Mouse (Mus musculus): ENCODE measurements at regions not wholly inside any gene's neighbourhood (a gene's known extent, or its start where the extent isn't known, plus 50 kb on each side); places are given as distances from the start of the nearest gene placed in this dataset.

DNA sequence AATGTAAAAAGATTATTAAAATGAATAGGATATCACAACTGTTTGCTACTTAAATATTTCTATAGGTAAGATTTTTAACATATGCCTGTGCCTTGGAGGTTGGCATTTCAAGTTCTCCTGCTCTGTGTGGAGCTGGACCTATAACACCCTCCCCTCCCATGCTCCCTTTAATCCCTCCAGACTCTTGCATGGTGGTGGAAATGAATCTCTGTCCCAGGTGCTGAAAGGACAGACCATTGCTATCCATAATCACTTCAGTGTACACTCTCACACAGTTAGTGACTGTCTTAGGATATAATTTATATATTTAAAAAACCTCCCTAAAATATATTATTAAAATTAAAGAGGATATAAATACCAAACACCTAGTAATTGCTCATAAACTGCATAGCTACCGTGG lies 244.5 kb upstream of the Dnajc19 start:
- Histone ChIP-seq H3K4me1 (replicated peaks; ENCODE audit: control insufficient read depth, insufficient read depth) (no peaks in the 10 kb centered on the region), H3K4me2 (replicated peaks; ENCODE audit: low read depth) (no peak overlapping the region), H3K27ac (replicated peaks) (no peak overlapping the region), H3K4me3 (ENCODE audit: low read depth, low read length) (no peak overlapping the region), H3K36me3 (ENCODE audit: control insufficient read depth, insufficient read depth, low read length) (no peaks in the 10 kb centered on the region), H3K9me3 (ENCODE audit: control insufficient read depth, low read length) (no peaks in the 10 kb centered on the region), H3K27me3 (ENCODE audit: control insufficient read depth, insufficient read depth, low read length) (no peaks in the 10 kb centered on the region), H3K9ac (ENCODE audit: low read length) (no peak overlapping the region)
- DNase-seq (ENCODE audit: low spot score) (no peak), ATAC-seq (ENCODE audit: low FRiP score, low TSS enrichment) (no peak)
- 81% methylated on average over 1 of the region's 1 CpGs for WGBS
- no peak for TF ChIP-seq CTCF (IDR thresholded peaks at IDR 0.05; ENCODE audit: low read depth)
- TF ChIP-seq EP300 (optimal IDR thresholded peaks at IDR 0.05): no peak

DNA sequence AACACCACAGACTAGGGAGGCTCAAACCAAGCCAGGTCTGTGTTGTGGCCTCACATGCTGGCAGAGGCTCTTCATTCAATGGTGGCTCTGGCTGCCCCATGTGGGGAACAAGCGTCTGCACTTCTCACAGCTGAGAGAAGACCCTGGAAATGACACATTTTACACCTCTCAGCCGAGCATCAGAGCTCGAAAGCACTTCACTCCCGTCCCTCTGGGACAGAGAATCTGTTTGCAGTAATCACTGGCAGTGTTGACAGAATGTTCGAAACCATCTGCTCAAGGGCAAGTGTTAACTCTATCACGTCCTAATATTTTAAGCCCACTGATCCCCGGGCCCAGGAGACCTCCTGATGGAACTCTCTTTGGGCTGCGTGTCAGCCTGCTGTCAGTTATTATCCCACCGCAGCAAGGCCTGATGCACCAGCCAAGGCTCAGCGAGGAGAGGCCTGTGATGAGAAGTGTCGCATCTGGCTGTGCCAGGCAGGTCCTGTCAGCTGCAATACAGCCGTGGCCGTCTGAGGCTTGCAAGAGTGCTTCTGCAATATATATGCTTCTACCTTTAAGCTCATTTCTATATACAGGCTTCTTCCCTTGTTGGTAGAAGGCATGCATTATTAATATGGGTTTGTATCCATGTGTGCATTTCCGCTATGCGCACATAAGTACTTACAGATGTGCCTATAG lies 241.5 kb upstream of the Dnajc19 start:
- ATAC-seq (ENCODE audit: low FRiP score, low TSS enrichment) (no peak), DNase-seq (ENCODE audit: low spot score) (no peak)
- H3K9me3 ChIP-seq (ENCODE audit: control insufficient read depth, low read length): no peaks in the 10 kb centered on the region
- no peak overlapping the region for H3K4me2 ChIP-seq (replicated peaks; ENCODE audit: low read depth)
- H3K9ac ChIP-seq (ENCODE audit: low read length): no peak overlapping the region
- H3K27me3 ChIP-seq (ENCODE audit: control insufficient read depth, insufficient read depth, low read length): no peaks in the 10 kb centered on the region
- TF ChIP-seq CTCF (IDR thresholded peaks at IDR 0.05; ENCODE audit: low read depth) (no peak), EP300 (optimal IDR thresholded peaks at IDR 0.05) (no peak)
- WGBS: 33% methylated on average over 15 of the region's 15 CpGs
- no peak overlapping the region for H3K27ac ChIP-seq (replicated peaks)
- H3K36me3 ChIP-seq (ENCODE audit: control insufficient read depth, insufficient read depth, low read length): no peaks in the 10 kb centered on the region
- no peaks in the 10 kb centered on the region for H3K4me1 ChIP-seq (replicated peaks; ENCODE audit: control insufficient read depth, insufficient read depth)
- no peak overlapping the region for H3K4me3 ChIP-seq (ENCODE audit: low read depth, low read length)

DNA sequence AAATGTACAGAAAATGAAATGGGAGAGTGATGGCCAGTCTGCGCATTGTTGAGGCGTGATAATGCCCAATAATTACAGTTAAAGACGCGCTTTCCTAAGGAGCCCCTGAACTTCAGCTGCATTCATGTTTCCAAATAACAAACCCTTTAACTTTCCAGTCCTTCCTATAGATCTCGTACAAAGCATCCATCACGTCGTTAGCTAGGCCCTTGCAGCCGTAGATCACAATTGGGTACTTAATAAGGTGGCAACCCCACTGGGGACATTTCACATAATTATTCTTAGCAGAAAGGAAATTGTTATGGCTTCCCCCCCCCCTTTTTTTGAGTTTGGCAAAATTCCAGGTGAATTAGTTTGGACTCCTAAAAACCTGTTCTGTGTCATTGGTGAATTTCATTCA lies 233.7 kb upstream of the Dnajc19 start:
- Histone ChIP-seq H3K4me1 (replicated peaks; ENCODE audit: control insufficient read depth, insufficient read depth) (no peaks in the 10 kb centered on the region), H3K9me3 (ENCODE audit: control insufficient read depth, low read length) (no peaks in the 10 kb centered on the region), H3K36me3 (ENCODE audit: control insufficient read depth, insufficient read depth, low read length) (no peaks in the 10 kb centered on the region), H3K4me3 (ENCODE audit: low read depth, low read length) (no peak overlapping the region), H3K9ac (ENCODE audit: low read length) (no peak overlapping the region), H3K27ac (replicated peaks) (no peak overlapping the region), H3K4me2 (replicated peaks; ENCODE audit: low read depth) (no peak overlapping the region), H3K27me3 (ENCODE audit: control insufficient read depth, insufficient read depth, low read length) (no peaks in the 10 kb centered on the region)
- no peak for ATAC-seq (ENCODE audit: low FRiP score, low TSS enrichment)
- TF ChIP-seq EP300 (optimal IDR thresholded peaks at IDR 0.05) (no peak), CTCF (IDR thresholded peaks at IDR 0.05; ENCODE audit: low read depth) (no peak)
- WGBS: 83% methylated on average over 8 of the region's 8 CpGs
- no peak for DNase-seq (ENCODE audit: low spot score)

DNA sequence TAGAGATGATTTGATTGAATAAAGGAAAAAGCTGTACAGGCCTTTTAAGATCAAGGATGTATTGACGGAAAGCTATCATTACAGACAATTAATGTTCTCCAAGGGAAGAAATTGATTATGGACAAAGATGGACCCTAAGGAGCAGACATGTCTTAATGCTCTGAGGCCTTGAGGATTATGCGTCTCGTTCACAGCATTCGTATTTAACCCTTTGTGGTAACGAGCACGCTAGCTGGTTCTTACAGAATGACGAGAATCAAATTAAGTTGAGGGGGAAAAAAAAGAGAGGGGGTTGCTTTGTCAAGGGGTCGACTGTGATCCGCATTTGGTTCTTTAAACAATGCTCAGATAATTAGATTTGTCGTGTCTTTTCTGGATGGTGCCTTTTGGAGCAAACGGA lies 233.3 kb upstream of the Dnajc19 start:
- no peak overlapping the region for H3K9ac ChIP-seq (ENCODE audit: low read length)
- 73% methylated on average over 11 of the region's 11 CpGs for WGBS

DNA sequence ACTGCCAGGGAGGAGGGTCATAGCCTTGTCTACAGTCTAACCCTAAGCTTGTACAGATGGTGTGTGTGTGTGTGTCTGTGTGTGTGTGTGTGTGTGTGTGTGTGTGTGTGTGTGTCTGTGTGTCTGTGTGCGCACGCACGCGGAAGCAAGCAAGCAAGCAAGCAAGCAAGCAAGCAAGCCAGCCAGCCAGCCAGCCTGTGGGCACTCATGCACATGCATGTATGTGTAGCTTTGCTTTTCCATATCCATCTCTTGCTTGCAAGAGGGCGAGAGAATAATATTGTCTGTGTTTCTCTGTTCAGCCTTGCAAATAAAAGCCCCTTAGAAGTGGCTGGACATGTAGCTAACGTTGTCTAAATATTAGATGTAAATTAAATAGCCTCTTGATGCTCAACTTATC lies 230.8 kb upstream of the Dnajc19 start:
- Histone ChIP-seq H3K4me1 (replicated peaks; ENCODE audit: control insufficient read depth, insufficient read depth) (no peaks in the 10 kb centered on the region), H3K4me2 (replicated peaks; ENCODE audit: low read depth) (no peak overlapping the region), H3K9ac (ENCODE audit: low read length) (no peak overlapping the region), H3K9me3 (ENCODE audit: control insufficient read depth, low read length) (no peaks in the 10 kb centered on the region), H3K36me3 (ENCODE audit: control insufficient read depth, insufficient read depth, low read length) (no peaks in the 10 kb centered on the region), H3K27me3 (ENCODE audit: control insufficient read depth, insufficient read depth, low read length) (no peaks in the 10 kb centered on the region), H3K27ac (replicated peaks) (no peak overlapping the region), H3K4me3 (ENCODE audit: low read depth, low read length) (no peak overlapping the region)
- DNase-seq (ENCODE audit: low spot score) (no peak), ATAC-seq (ENCODE audit: low FRiP score, low TSS enrichment) (no peak)
- 80% methylated on average over 6 of the region's 6 CpGs for WGBS
- no peak for TF ChIP-seq EP300 (optimal IDR thresholded peaks at IDR 0.05)

More for the DNA sequence above, 233.3 kb upstream of the Dnajc19 start:
- H3K36me3 ChIP-seq (ENCODE audit: control insufficient read depth, insufficient read depth, low read length): no peaks in the 10 kb centered on the region
- H3K4me1 ChIP-seq (replicated peaks; ENCODE audit: control insufficient read depth, insufficient read depth): no peaks in the 10 kb centered on the region
- DNase-seq (ENCODE audit: low spot score) (no peak), ATAC-seq (ENCODE audit: low FRiP score, low TSS enrichment) (no peak)
- no peaks in the 10 kb centered on the region for H3K9me3 ChIP-seq (ENCODE audit: control insufficient read depth, low read length)
- no peak overlapping the region for H3K4me2 ChIP-seq (replicated peaks; ENCODE audit: low read depth)
- no peak for TF ChIP-seq EP300 (optimal IDR thresholded peaks at IDR 0.05)
- no peak for TF ChIP-seq CTCF (IDR thresholded peaks at IDR 0.05; ENCODE audit: low read depth)
- H3K27me3 ChIP-seq (ENCODE audit: control insufficient read depth, insufficient read depth, low read length): no peaks in the 10 kb centered on the region
- no peak overlapping the region for H3K4me3 ChIP-seq (ENCODE audit: low read depth, low read length)
- H3K27ac ChIP-seq (replicated peaks): no peak overlapping the region

DNA sequence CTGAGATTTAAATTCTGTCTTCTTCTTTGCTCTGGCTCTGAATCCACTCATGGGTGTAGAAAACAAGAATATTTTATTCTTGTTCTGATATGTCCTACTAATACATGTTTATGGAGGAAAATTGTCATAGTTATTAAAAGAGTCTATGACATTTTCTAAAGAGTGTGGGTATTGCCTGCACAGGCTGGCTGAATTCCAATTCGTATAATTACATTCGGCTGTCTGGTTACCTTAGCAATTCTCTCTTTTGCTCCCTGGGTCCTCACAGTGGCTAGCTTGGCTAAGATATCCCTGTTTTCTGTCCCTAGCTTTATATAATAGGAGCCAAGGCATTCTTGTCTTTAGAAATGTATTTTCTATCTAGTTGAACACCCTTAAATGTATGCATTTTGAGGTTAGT lies 218.5 kb upstream of the Dnajc19 start:
- ATAC-seq (ENCODE audit: low FRiP score, low TSS enrichment): no peak

More for the DNA sequence above, 218.5 kb upstream of the Dnajc19 start:
- no peak for DNase-seq (ENCODE audit: low spot score)
- TF ChIP-seq CTCF (IDR thresholded peaks at IDR 0.05; ENCODE audit: low read depth): no peak
- no peak for TF ChIP-seq EP300 (optimal IDR thresholded peaks at IDR 0.05)
- Histone ChIP-seq H3K4me1 (replicated peaks; ENCODE audit: control insufficient read depth, insufficient read depth) (no peaks in the 10 kb centered on the region), H3K4me3 (ENCODE audit: low read depth, low read length) (no peak overlapping the region), H3K27me3 (ENCODE audit: control insufficient read depth, insufficient read depth, low read length) (no peaks in the 10 kb centered on the region), H3K9ac (ENCODE audit: low read length) (no peak overlapping the region), H3K4me2 (replicated peaks; ENCODE audit: low read depth) (no peak overlapping the region), H3K9me3 (ENCODE audit: control insufficient read depth, low read length) (no peaks in the 10 kb centered on the region), H3K27ac (replicated peaks) (no peak overlapping the region), H3K36me3 (ENCODE audit: control insufficient read depth, insufficient read depth, low read length) (no peaks in the 10 kb centered on the region)
- WGBS: 72% methylated on average over 2 of the region's 2 CpGs

Measured in stomach, postnatal 0 days (tissue).